Mouse (Mus musculus) lung, embryonic 15.5 days (tissue): ENCODE results near the gene Cacna2d3. TPM values are rescaled to one million over a fixed set of nuclear protein-coding genes. Genes with fewer than 3 reads are reported as not detected.

Experiments
- ATAC-seq: fragments of 200-750 bp; cut with Nextera tagmentation; 2 replicates; pipeline ENCODE4 v1.8.0; 2017; ENCODE audit warnings: moderate number of reproducible peaks, borderline replicate concordance; ENCODE audit not compliant: low FRiP score, low TSS enrichment; ENCODE audit errors: extremely low read depth
- H3K27ac ChIP-seq: fragments of 300-500 bp; sonication (generic); 2 replicates; pipeline ENCODE4 v1.5.1; 2015; ENCODE audit warnings: moderate library complexity, mild to moderate bottlenecking, inconsistent platforms
- H3K27me3 ChIP-seq: fragments of 300-500 bp; sonication (generic); 2 replicates; pipeline ENCODE4 v1.6.1; 2015; ENCODE audit warnings: inconsistent platforms
- H3K36me3 ChIP-seq: fragments of 300-500 bp; sonication (generic); 2 replicates; pipeline ENCODE4 v1.6.1; 2015; ENCODE audit warnings: inconsistent platforms
- H3K4me1 ChIP-seq: fragments of 300-500 bp; sonication (generic); 2 replicates; pipeline ENCODE4 v1.6.1; 2015; ENCODE audit warnings: inconsistent platforms
- H3K4me2 ChIP-seq: fragments of 300-500 bp; sonication (generic); 2 replicates; pipeline ENCODE4 v1.6.1; 2015; ENCODE audit warnings: inconsistent platforms, mild to moderate bottlenecking, moderate library complexity
- H3K4me3 ChIP-seq: fragments of 300-500 bp; sonication (generic); 2 replicates; pipeline ENCODE4 v1.5.1; 2015; ENCODE audit warnings: mild to moderate bottlenecking, inconsistent platforms
- H3K9ac ChIP-seq: fragments of 300-500 bp; sonication (generic); 2 replicates; pipeline ENCODE4 v1.6.1; 2015; ENCODE audit warnings: inconsistent platforms
- H3K9me3 ChIP-seq: fragments of 300-500 bp; sonication (generic); 2 replicates; pipeline ENCODE4 v1.6.1; 2016; ENCODE audit warnings: inconsistent platforms
- WGBS: fragments of 180-500 bp; shearing (Covaris S2); methylation state at CpG from one replicate; pipeline ENCODE4 v1.1.7; 2015; 5-methylcytosine and 5-hydroxymethylcytosine counted together
- polyA plus RNA-seq: library from polyadenylated mRNA; unstranded; fragments of >200 nt; fragmentation: Nextera tagmentation; extraction: Ambion mirVana; gene quantifications from 2 replicates; pipeline ENCODE4 v1.2.1, GENCODE M21; 2015

The Cacna2d3 gene
- polyA plus RNA-seq, 1 experiment from 2014 or later, result 0.57 TPM

GRCm38 (mm10) chr14:29174762-29175161 lies 546.9 kb downstream of the Cacna2d3 start:
- Histone ChIP-seq H3K36me3 (no peaks in the 10 kb centered on the region), H3K4me1 (peaks cover 11% of the 10 kb centered on the region; the same call in 1 of the 2 replicates), H3K9me3 (no peaks in the 10 kb centered on the region), H3K27me3 (no peaks in the 10 kb centered on the region), H3K9ac (no peak overlapping the region), H3K4me3 (no peak overlapping the region), H3K4me2 (no peak overlapping the region), H3K27ac (no peak overlapping the region)
- WGBS, result 44% methylated on average over 3 of the region's 3 CpGs
- ATAC-seq, result no peak

- Histone ChIP-seq H3K4me3 (no peak overlapping the region), H3K4me1 (no peaks in the 10 kb centered on the region), H3K9me3 (no peaks in the 10 kb centered on the region), H3K9ac (no peak overlapping the region), H3K27ac (no peak overlapping the region), H3K36me3 (no peaks in the 10 kb centered on the region), H3K27me3 (no peaks in the 10 kb centered on the region), H3K4me2 (no peak overlapping the region)
- WGBS, result 87% methylated on average over 2 of the region's 2 CpGs
- ATAC-seq, result no peak
Observed at GRCm38 (mm10) chr14:29172207-29172606, 549.5 kb downstream of the Cacna2d3 start.

- H3K9ac ChIP-seq, result no peak overlapping the region
- H3K27me3 ChIP-seq, result no peaks in the 10 kb centered on the region
- H3K4me1 ChIP-seq, result no peaks in the 10 kb centered on the region
- no peak for ATAC-seq
- H3K4me3 ChIP-seq, result no peak overlapping the region
- no peak overlapping the region for H3K4me2 ChIP-seq
- no peak overlapping the region for H3K27ac ChIP-seq
- no peaks in the 10 kb centered on the region for H3K36me3 ChIP-seq
- H3K9me3 ChIP-seq, result no peaks in the 10 kb centered on the region
- 79% methylated on average over 6 of the region's 6 CpGs for WGBS
Observed at GRCm38 (mm10) chr14:29164653-29165030, 557.0 kb downstream of the Cacna2d3 start.

GRCm38 (mm10) chr14:29163998-29164652 lies 557.5 kb downstream of the Cacna2d3 start:
- Histone ChIP-seq H3K4me2 (no peak overlapping the region), H3K27ac (no peak overlapping the region), H3K36me3 (no peaks in the 10 kb centered on the region), H3K4me1 (no peaks in the 10 kb centered on the region), H3K9ac (no peak overlapping the region), H3K27me3 (no peaks in the 10 kb centered on the region), H3K4me3 (no peak overlapping the region), H3K9me3 (no peaks in the 10 kb centered on the region)
- 70% methylated on average over 4 of the region's 4 CpGs for WGBS
- ATAC-seq, result no peak

- no peak overlapping the region for H3K4me3 ChIP-seq
- no peak for ATAC-seq
- H3K36me3 ChIP-seq, result no peaks in the 10 kb centered on the region
- H3K4me1 ChIP-seq, result no peaks in the 10 kb centered on the region
- 72% methylated on average over 3 of the region's 3 CpGs for WGBS
- H3K9me3 ChIP-seq, result no peaks in the 10 kb centered on the region
- no peaks in the 10 kb centered on the region for H3K27me3 ChIP-seq
- H3K4me2 ChIP-seq, result no peak overlapping the region
- no peak overlapping the region for H3K27ac ChIP-seq
- H3K9ac ChIP-seq, result no peak overlapping the region
Observed at GRCm38 (mm10) chr14:29159803-29160202, 561.9 kb downstream of the Cacna2d3 start.

- Histone ChIP-seq H3K4me2 (no peak overlapping the region), H3K9ac (no peak overlapping the region), H3K9me3 (no peaks in the 10 kb centered on the region), H3K4me3 (no peak overlapping the region), H3K27ac (no peak overlapping the region), H3K36me3 (no peaks in the 10 kb centered on the region), H3K27me3 (no peaks in the 10 kb centered on the region), H3K4me1 (no peaks in the 10 kb centered on the region)
- 79% methylated on average over 5 of the region's 5 CpGs for WGBS
- no peak for ATAC-seq
Observed at GRCm38 (mm10) chr14:29157096-29157495, 564.6 kb downstream of the Cacna2d3 start.

- no peak for ATAC-seq
- 57% methylated on average over 2 of the region's 2 CpGs for WGBS
- no peaks in the 10 kb centered on the region for H3K27me3 ChIP-seq
Observed at GRCm38 (mm10) chr14:29144184-29144583, 577.5 kb downstream of the Cacna2d3 start.

GRCm38 (mm10) chr14:29137614-29138013 lies 584.0 kb downstream of the Cacna2d3 start:
- Histone ChIP-seq H3K4me3 (no peak overlapping the region), H3K36me3 (no peaks in the 10 kb centered on the region), H3K4me1 (peaks cover 17% of the 10 kb centered on the region; the same call in 1 of the 2 replicates), H3K27me3 (no peaks in the 10 kb centered on the region), H3K4me2 (no peak overlapping the region), H3K9ac (no peak overlapping the region), H3K27ac (no peak overlapping the region), H3K9me3 (no peaks in the 10 kb centered on the region)
- no peak for ATAC-seq
- WGBS, result 78% methylated on average over 7 of the region's 7 CpGs

More at GRCm38 (mm10) chr14:29144184-29144583, 577.5 kb downstream of the Cacna2d3 start:
- H3K9me3 ChIP-seq, result no peaks in the 10 kb centered on the region
- no peak overlapping the region for H3K4me3 ChIP-seq
- H3K4me1 ChIP-seq, result no peaks in the 10 kb centered on the region
- H3K36me3 ChIP-seq, result no peaks in the 10 kb centered on the region
- H3K27ac ChIP-seq, result no peak overlapping the region
- H3K4me2 ChIP-seq, result no peak overlapping the region
- no peak overlapping the region for H3K9ac ChIP-seq

GRCm38 (mm10) chr14:29137006-29137579 lies 584.6 kb downstream of the Cacna2d3 start:
- Histone ChIP-seq H3K9ac (no peak overlapping the region), H3K27ac (no peak overlapping the region), H3K4me1 (peaks cover 17% of the 10 kb centered on the region; the same call in 1 of the 2 replicates), H3K36me3 (no peaks in the 10 kb centered on the region), H3K4me3 (no peak overlapping the region), H3K27me3 (no peaks in the 10 kb centered on the region), H3K4me2 (no peak overlapping the region), H3K9me3 (no peaks in the 10 kb centered on the region)
- WGBS, result 62% methylated on average over 10 of the region's 10 CpGs
- ATAC-seq, result no peak

- no peak overlapping the region for H3K27ac ChIP-seq
- no peak overlapping the region for H3K4me3 ChIP-seq
- H3K4me1 ChIP-seq, result peaks cover 17% of the 10 kb centered on the region; the same call in 1 of the 2 replicates
- no peak overlapping the region for H3K9ac ChIP-seq
- no peaks in the 10 kb centered on the region for H3K27me3 ChIP-seq
- no peak for ATAC-seq
- no peaks in the 10 kb centered on the region for H3K36me3 ChIP-seq
- H3K9me3 ChIP-seq, result no peaks in the 10 kb centered on the region
- H3K4me2 ChIP-seq, result no peak overlapping the region
- 62% methylated on average over 5 of the region's 5 CpGs for WGBS
Observed at GRCm38 (mm10) chr14:29134901-29135300, 586.8 kb downstream of the Cacna2d3 start.

GRCm38 (mm10) chr14:29130511-29130910 lies 591.2 kb downstream of the Cacna2d3 start:
- H3K4me2 ChIP-seq, result no peak overlapping the region
- H3K9me3 ChIP-seq, result no peaks in the 10 kb centered on the region
- ATAC-seq, result no peak
- H3K9ac ChIP-seq, result no peak overlapping the region
- H3K4me3 ChIP-seq, result no peak overlapping the region
- no peak overlapping the region for H3K27ac ChIP-seq
- H3K4me1 ChIP-seq, result no peaks in the 10 kb centered on the region
- no peaks in the 10 kb centered on the region for H3K36me3 ChIP-seq
- no peaks in the 10 kb centered on the region for H3K27me3 ChIP-seq

GRCm38 (mm10) chr14:29123886-29124285 lies 597.8 kb downstream of the Cacna2d3 start:
- no peak for ATAC-seq

More at GRCm38 (mm10) chr14:29123886-29124285, 597.8 kb downstream of the Cacna2d3 start:
- Histone ChIP-seq H3K4me3 (no peak overlapping the region), H3K4me1 (no peaks in the 10 kb centered on the region; the same call in 1 of the 2 replicates), H3K9me3 (no peaks in the 10 kb centered on the region), H3K27me3 (no peaks in the 10 kb centered on the region), H3K4me2 (no peak overlapping the region), H3K9ac (no peak overlapping the region), H3K27ac (no peak overlapping the region), H3K36me3 (no peaks in the 10 kb centered on the region)
